Mouse (Mus musculus) myocyte (in vitro differentiated cells): ENCODE data around the gene Gucy1a1. TPM values are rescaled to one million over a fixed set of nuclear protein-coding genes. Genes with fewer than 3 reads are reported as not detected.
"Not testable (repeated sequence)": the region's sequence is repeated elsewhere in the genome, so short reads cannot be mapped to it uniquely, and the experiment has no call there.

ENCODE experiments used
- H3K27me3 ChIP-seq: one replicate; pipeline ENCODE4 v1.6.1; 2011; ENCODE audit not compliant: control insufficient read depth, insufficient read depth, insufficient read length
- H3K36me3 ChIP-seq: one replicate; pipeline ENCODE4 v1.6.1; 2011; ENCODE audit not compliant: control insufficient read depth, insufficient read depth
- H3K4me2 ChIP-seq: one replicate; pipeline ENCODE4 v1.6.1; 2011; ENCODE audit warnings: low read depth, control low read depth
- H3K4me3 ChIP-seq: one replicate; pipeline ENCODE4 v1.5.1; 2011; ENCODE audit warnings: mild to moderate bottlenecking, control low read depth, moderate library complexity
- H3K79me2 ChIP-seq: one replicate; pipeline ENCODE4 v1.6.1; 2011; ENCODE audit not compliant: control insufficient read depth, insufficient read depth
- H3ac ChIP-seq: one replicate; pipeline ENCODE4 v1.6.1; 2011; ENCODE audit not compliant: control insufficient read depth, insufficient read length
- CEBPB ChIP-seq: IDR thresholded peaks from 2 replicates; pipeline ENCODE4 v1.6.1; 2011; ENCODE audit warnings: mild to moderate bottlenecking, moderate library complexity; ENCODE audit not compliant: poor library complexity, insufficient read depth, severe bottlenecking
- E2F4 ChIP-seq: IDR thresholded peaks from one replicate; pipeline ENCODE4 v1.6.1; 2011; ENCODE audit warnings: mild to moderate bottlenecking, control low read depth, moderate library complexity; ENCODE audit not compliant: insufficient read depth
- MAX ChIP-seq: IDR thresholded peaks from one replicate; pipeline ENCODE4 v1.6.1; 2011; ENCODE audit warnings: low read depth, mild to moderate bottlenecking, control low read depth
- MYOD1 ChIP-seq, 3 experiments: IDR thresholded peaks; one replicate each; pipeline ENCODE4 v1.6.1; 2011; ENCODE audit warnings: control low read depth in 2 of 3, low read depth in 2 of 3, mild to moderate bottlenecking in 2 of 3, moderate library complexity in 1 of 3; ENCODE audit not compliant: insufficient read length in 2 of 3, control insufficient read depth in 1 of 3
- MYOG ChIP-seq, 3 experiments: IDR thresholded peaks; one replicate each; pipeline ENCODE4 v1.6.1; 2011; ENCODE audit warnings: control low read depth in 2 of 3, low read depth in 2 of 3, mild to moderate bottlenecking in 2 of 3; ENCODE audit not compliant: insufficient read length in 2 of 3, control insufficient read depth in 1 of 3, insufficient read depth in 1 of 3
- POLR2A ChIP-seq: IDR thresholded peaks from one replicate; pipeline ENCODE4 v1.6.1; 2011; ENCODE audit warnings: low read depth, mild to moderate bottlenecking, control low read depth, moderate library complexity; ENCODE audit not compliant: insufficient read length
- POLR2AphosphoS2 ChIP-seq: IDR thresholded peaks from one replicate; pipeline ENCODE4 v1.6.1; 2011; ENCODE audit warnings: low read depth, control low read depth; ENCODE audit not compliant: insufficient read length
- REST ChIP-seq: IDR thresholded peaks from one replicate; pipeline ENCODE4 v1.6.1; 2011; ENCODE audit warnings: mild to moderate bottlenecking, control low read depth, moderate library complexity; ENCODE audit not compliant: insufficient read depth, insufficient read length
- SRF ChIP-seq: IDR thresholded peaks from one replicate; pipeline ENCODE4 v1.6.1; 2011; ENCODE audit warnings: low read depth; ENCODE audit not compliant: control insufficient read depth, insufficient read length
- TCF12 ChIP-seq: IDR thresholded peaks from one replicate; pipeline ENCODE4 v1.6.1; 2011; ENCODE audit warnings: mild to moderate bottlenecking, control low read depth; ENCODE audit not compliant: poor library complexity, insufficient read depth, severe bottlenecking
- TCF3 ChIP-seq: IDR thresholded peaks from one replicate; pipeline ENCODE4 v1.6.1; 2011; ENCODE audit warnings: low read depth, control low read depth; ENCODE audit not compliant: insufficient read length
- USF1 ChIP-seq: IDR thresholded peaks from one replicate; pipeline ENCODE4 v1.6.1; 2011; ENCODE audit warnings: low read depth, mild to moderate bottlenecking, control low read depth, moderate library complexity
- polyA plus RNA-seq: library from polyadenylated mRNA; unstranded; fragments of >200 nt; fragmentation: generic; extraction: Trizol; gene quantifications from one replicate; pipeline ENCODE4 v1.2.1, GENCODE M21; 2012; ENCODE audit warnings: missing spikeins

Gene Gucy1a1
- polyA plus RNA-seq, 1 experiment: not detected

GRCm38 (mm10) chr3:82175501-82175900 lies 29.9 kb upstream of the Gucy1a1 start:
- TF ChIP-seq MAX: no peak

DNA sequence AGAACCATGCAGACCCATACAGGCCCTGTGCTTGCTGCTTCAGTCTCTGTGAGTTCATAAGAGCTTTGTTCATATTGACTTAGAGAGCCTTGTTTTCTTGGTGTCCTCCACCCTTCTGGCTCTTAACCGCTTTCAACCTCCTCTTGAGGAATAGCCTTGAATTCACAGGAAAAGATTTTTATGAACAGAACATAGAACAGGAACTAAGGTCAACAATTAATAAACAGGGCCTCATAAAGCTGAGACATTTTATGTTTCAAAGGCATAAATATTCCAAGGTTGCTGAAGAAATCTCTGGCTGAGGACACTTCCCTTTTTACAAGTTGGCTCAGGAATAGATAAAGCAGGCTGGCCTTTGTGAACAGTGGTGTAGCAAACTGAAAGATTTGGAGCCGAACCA lies 21.5 kb upstream of the Gucy1a1 start:
- TF ChIP-seq TCF3: no peak
- TF ChIP-seq E2F4: no peak
- no peak for TF ChIP-seq MAX
- no peak for TF ChIP-seq USF1
- no peak for TF ChIP-seq SRF
- no peak for TF ChIP-seq POLR2AphosphoS2
- no peak for TF ChIP-seq MYOD1 (IDR thresholded peaks at IDR 0.05; ENCODE audit: control insufficient read depth in 1 of 3, insufficient read length in 2 of 3, low read depth in 2 of 3)
- no peak for TF ChIP-seq MYOG (IDR thresholded peaks at IDR 0.05; ENCODE audit: control insufficient read depth in 1 of 3, insufficient read depth in 1 of 3, insufficient read length in 2 of 3, low read depth in 2 of 3)
- TF ChIP-seq POLR2A: no peak
- no peak for TF ChIP-seq TCF12
- no peak overlapping the region for H3ac ChIP-seq
- no peaks in the 10 kb centered on the region for H3K27me3 ChIP-seq
- H3K79me2 ChIP-seq: no peaks in the 10 kb centered on the region
- no peaks in the 10 kb centered on the region for H3K36me3 ChIP-seq
- H3K4me3 ChIP-seq: no peak overlapping the region
- no peak overlapping the region for H3K4me2 ChIP-seq

More at GRCm38 (mm10) chr3:82175501-82175900, 29.9 kb upstream of the Gucy1a1 start:
- Histone ChIP-seq H3K4me3 (no peak overlapping the region), H3K27me3 (no peaks in the 10 kb centered on the region), H3ac (no peak overlapping the region), H3K36me3 (no peaks in the 10 kb centered on the region), H3K4me2 (no peak overlapping the region), H3K79me2 (no peaks in the 10 kb centered on the region)

GRCm38 (mm10) chr3:82165937-82166336 lies 20.3 kb upstream of the Gucy1a1 start:
- H3K4me3 ChIP-seq: no peak overlapping the region
- H3ac ChIP-seq: no peak overlapping the region
- H3K4me2 ChIP-seq: no peak overlapping the region
- TF ChIP-seq E2F4: no peak
- no peak for TF ChIP-seq POLR2AphosphoS2
- TF ChIP-seq TCF12: no peak
- TF ChIP-seq SRF: no peak
- no peak for TF ChIP-seq MYOD1 (IDR thresholded peaks at IDR 0.05; ENCODE audit: control insufficient read depth in 1 of 3, insufficient read length in 2 of 3, low read depth in 2 of 3)
- TF ChIP-seq REST: no peak
- no peak for TF ChIP-seq MYOG (IDR thresholded peaks at IDR 0.05; ENCODE audit: control insufficient read depth in 1 of 3, insufficient read depth in 1 of 3, insufficient read length in 2 of 3, low read depth in 2 of 3)
- no peaks in the 10 kb centered on the region for H3K27me3 ChIP-seq
- no peaks in the 10 kb centered on the region for H3K36me3 ChIP-seq
- no peaks in the 10 kb centered on the region for H3K79me2 ChIP-seq

- H3K27me3 ChIP-seq, H3ac ChIP-seq, H3K79me2 ChIP-seq, H3K36me3 ChIP-seq, H3K4me3 ChIP-seq, H3K4me2 ChIP-seq: not testable (repeated sequence)
Observed at GRCm38 (mm10) chr3:82162992-82163391, 17.4 kb upstream of the Gucy1a1 start.

DNA sequence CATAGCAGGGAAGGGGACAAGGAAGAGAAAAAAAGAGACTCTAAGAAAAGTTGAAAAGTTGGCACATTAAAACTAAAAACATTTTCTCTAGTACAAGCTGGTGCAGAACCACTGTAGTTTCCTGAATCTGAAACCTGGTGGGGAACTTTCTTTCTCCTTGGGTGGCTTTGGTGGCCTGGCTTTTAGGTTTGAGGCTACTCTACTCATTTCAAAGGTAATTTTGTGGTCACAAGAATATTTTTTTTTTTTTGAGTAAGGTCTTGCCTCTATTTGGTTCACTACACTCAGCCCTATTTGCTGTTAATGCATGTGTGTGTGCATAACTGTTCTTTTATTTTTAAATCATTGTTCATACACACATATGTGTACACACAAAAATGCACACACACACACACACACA lies 389 bp upstream of the Gucy1a1 start:
- H3K27me3 ChIP-seq: no peaks in the 10 kb centered on the region
- H3K4me3 ChIP-seq: no peak overlapping the region
- no peak overlapping the region for H3ac ChIP-seq
- TF ChIP-seq POLR2A: no peak
- no peak for TF ChIP-seq MYOD1 (IDR thresholded peaks at IDR 0.05; ENCODE audit: control insufficient read depth in 1 of 3, insufficient read length in 2 of 3, low read depth in 2 of 3)
- TF ChIP-seq MAX: no peak
- TF ChIP-seq TCF3: no peak
- no peak for TF ChIP-seq POLR2AphosphoS2
- no peak for TF ChIP-seq USF1
- TF ChIP-seq SRF: no peak
- no peak for TF ChIP-seq REST
- TF ChIP-seq E2F4: no peak
- no peak for TF ChIP-seq CEBPB
- TF ChIP-seq MYOG (IDR thresholded peaks at IDR 0.05; ENCODE audit: control insufficient read depth in 1 of 3, insufficient read depth in 1 of 3, insufficient read length in 2 of 3, low read depth in 2 of 3): no peak
- TF ChIP-seq TCF12: no peak
- no peaks in the 10 kb centered on the region for H3K36me3 ChIP-seq
- no peak overlapping the region for H3K4me2 ChIP-seq
- H3K79me2 ChIP-seq: no peaks in the 10 kb centered on the region

DNA sequence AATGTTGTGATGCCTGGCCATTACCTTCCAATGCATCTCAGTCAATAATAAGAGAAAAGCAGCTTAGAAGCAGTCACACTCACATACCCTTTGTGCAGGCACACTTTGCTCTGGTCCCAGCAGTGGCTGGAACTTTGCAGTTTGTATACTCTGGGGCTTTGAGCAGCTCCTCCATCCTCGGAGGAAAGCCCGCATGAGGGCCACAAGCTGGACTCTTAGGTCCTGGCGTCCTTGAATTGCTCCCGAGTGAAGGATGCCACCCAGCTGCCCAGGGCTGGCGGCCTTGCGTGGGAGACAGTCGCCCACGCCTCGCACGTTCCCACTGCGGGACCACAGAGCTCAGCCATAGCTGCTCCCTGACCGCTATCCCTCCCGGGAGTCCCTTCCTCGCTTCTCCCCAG lies 864 bp downstream of the Gucy1a1 start:
- TF ChIP-seq MAX (no peak), TCF3 (no peak), SRF (no peak), POLR2A (no peak), USF1 (no peak), CEBPB (no peak), MYOG (IDR thresholded peaks at IDR 0.05; ENCODE audit: control insufficient read depth in 1 of 3, insufficient read depth in 1 of 3, insufficient read length in 2 of 3, low read depth in 2 of 3) (no peak), TCF12 (no peak), E2F4 (no peak), POLR2AphosphoS2 (no peak), REST (no peak), MYOD1 (IDR thresholded peaks at IDR 0.05; ENCODE audit: control insufficient read depth in 1 of 3, insufficient read length in 2 of 3, low read depth in 2 of 3) (no peak)
- Histone ChIP-seq H3ac (no peak overlapping the region), H3K4me3 (no peak overlapping the region), H3K4me2 (no peak overlapping the region), H3K27me3 (no peaks in the 10 kb centered on the region), H3K79me2 (no peaks in the 10 kb centered on the region), H3K36me3 (no peaks in the 10 kb centered on the region)
